Mouse (Mus musculus) myocyte (in vitro differentiated cells): Measurements from ENCODE around the gene Scfd2.

Source experiments
- E2F4 ChIP-seq: IDR thresholded peaks from one replicate; pipeline ENCODE4 v1.6.1; 2011; ENCODE audit warnings: mild to moderate bottlenecking, control low read depth, moderate library complexity; ENCODE audit not compliant: insufficient read depth
- POLR2A ChIP-seq: IDR thresholded peaks from one replicate; pipeline ENCODE4 v1.6.1; 2011; ENCODE audit warnings: low read depth, mild to moderate bottlenecking, control low read depth, moderate library complexity; ENCODE audit not compliant: insufficient read length
- POLR2AphosphoS2 ChIP-seq: IDR thresholded peaks from one replicate; pipeline ENCODE4 v1.6.1; 2011; ENCODE audit warnings: low read depth, control low read depth; ENCODE audit not compliant: insufficient read length

DNA sequence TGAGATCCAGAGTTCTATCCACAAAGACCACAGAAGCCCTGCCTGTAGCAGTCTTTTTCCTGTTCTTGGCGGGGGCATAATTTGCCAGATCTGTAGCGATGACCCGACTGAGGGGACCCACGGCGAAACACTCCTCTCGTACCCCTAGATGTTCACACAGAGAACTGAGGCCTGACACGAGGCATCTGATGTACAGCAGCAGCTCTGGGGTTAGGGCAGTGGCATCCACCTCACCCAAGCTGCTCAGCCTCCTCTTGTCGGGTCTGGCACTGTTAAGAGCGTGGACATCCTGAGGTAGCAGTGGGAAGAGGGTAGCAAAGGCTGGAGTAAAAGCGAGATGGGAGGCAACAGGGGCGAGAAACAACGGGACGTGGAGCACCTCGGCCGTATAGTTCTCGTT lies 774 bp downstream of the Scfd2 start:
- TF ChIP-seq POLR2AphosphoS2 (no peak), E2F4 (no peak), POLR2A (no peak)
